Mouse (Mus musculus) cerebellum, postnatal 36 days (tissue): Measurements from ENCODE around the gene Fastkd5.
"Not testable (repeated sequence)": the region's sequence is repeated elsewhere in the genome, so short reads cannot be mapped to it uniquely, and the experiment has no call there.

Experiments
- DNase-seq, 2 experiments: peaks; one replicate each; pipeline ENCODE4 v3.0.0; 2021 to 2022; ENCODE audit warnings: mixed read lengths in 2 of 2

Fastkd5 gene

DNA sequence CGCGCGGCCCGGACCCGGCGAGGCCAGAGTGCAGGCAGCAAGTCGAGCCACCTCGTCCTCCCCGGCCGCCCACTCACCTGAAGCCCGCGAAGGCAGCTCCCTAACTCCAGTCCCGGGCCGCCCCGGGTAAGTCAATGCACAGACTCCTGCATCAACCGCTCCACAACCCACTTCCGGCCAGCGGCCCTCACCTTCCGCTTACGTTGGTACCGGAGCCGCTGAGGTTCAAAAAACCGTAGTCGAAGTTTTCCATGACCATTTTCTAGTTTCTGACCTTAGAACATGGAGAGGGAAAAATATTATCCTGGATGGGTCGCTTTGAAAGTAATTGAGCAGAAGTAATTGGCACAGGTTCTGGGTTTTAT lies at the start of gene Fastkd5, which contains the start of gene Ubox5:
Gene Fastkd5 (minus strand): TSS at position 189 of the 365 bp plus-strand sequence.
Gene Ubox5 (minus strand): TSS at position 200 of the 365 bp plus-strand sequence.
- DNase-seq = peak; percentile 92 to 96

- DNase-seq = no peak
Measured at GRCm38 (mm10) chr2:130679154-130679553, 49.3 kb upstream of the Fastkd5 start.

GRCm38 (mm10) chr2:130677211-130677610 lies 47.4 kb upstream of the Fastkd5 start:
- no peak for DNase-seq

DNA sequence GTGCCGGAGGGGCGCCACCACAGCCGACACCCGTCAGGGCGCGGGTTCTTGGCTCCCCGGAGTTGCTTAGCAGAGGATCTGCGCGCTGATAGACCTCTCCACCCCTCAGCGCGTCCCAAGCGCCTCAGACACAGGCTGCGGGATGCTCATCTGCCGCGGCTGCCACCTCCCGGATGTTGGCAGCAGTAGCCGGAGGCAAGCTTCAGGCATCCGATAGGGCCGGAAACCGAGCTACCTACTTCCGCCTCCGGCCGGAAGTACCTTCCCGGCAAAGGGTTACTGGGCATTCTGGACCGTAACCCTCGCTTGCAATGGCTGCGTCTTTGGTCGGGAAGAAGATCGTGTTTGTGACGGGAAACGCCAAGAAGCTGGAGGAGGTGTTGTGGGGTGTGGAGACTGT lies 37.7 kb upstream of the Fastkd5 start, which contains the start of gene Itpa:
Gene Itpa (plus strand): TSS at position 52 of the 400 bp plus-strand sequence.
- peak; percentile 87 to 89 for DNase-seq

DNA sequence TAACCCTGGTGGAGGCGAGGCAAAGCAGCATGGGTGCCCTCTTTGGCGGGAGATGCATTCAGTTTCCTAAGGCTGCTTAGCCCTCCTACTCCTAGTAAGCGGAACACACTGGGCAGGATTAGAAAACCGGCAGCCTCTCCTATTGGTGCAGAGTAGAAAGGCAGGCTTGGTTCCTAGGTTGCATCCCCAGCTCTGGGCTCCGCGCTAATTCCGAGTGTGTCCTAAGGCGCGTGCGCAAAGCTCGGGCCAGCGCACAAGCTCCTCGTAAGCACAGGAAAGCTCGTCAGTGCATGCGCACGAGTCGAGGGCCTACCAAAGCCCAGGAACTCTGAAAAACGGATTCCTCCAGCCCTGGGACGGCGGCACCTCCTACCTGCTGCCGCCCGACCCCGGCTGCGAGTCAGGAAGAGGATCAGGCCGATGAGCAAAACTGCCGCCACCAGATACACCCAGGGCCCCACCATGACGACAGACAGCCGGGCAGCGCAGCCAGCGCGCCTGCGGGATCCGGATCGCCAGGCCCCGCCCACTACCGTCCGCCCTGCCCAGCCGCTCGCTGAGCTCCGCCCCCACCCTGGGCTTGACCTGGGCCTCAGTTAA lies 34.4 kb upstream of the Fastkd5 start, which contains the start of gene Ddrgk1:
Gene Ddrgk1 (minus strand): TSS at position 558 of the 600 bp plus-strand sequence.
- DNase-seq = peak; percentile 93 to 94

- DNase-seq = no peak
Measured at GRCm38 (mm10) chr2:130663342-130663741, 33.5 kb upstream of the Fastkd5 start.

DNA sequence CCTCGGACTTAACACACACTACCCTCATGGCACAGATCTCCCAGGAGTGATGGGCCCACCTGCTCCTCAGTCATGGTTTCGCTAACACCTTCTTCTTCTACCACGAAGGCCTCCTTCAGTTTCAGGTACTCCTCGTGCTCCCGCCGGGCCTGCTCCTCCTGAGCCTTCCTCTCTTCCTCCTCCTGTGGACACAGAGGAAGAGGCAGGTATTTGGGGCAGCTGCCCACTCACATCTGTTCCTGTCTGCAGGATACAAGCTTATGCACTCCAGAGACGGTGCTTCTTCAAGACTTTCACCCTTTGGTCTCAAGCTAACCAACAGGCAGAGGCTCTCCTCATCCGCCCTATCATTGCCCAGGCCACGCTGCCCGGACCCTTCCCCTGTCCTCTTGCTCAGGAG lies 28.7 kb upstream of the Fastkd5 start:
- DNase-seq = no peak

DNA sequence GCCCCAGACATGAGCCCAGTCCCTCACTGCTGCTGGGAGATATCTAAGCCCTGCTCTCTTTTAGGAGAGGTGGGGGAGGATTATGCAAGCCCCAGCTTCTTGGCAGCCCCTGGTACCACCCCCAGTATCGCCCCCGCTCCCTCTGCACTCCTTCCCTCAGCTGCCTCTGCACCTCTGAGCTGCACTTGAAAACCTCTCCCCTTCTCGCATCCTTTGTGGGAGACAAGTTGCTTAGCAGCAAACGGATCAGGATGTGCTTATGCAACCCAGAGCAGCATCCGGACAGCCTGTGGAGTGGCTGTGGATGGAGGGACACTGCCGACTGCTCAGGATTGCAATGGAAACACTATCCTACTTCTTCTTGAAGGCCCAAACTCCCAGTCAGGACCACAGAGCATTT lies 27.7 kb upstream of the Fastkd5 start:
- no peak for DNase-seq

DNA sequence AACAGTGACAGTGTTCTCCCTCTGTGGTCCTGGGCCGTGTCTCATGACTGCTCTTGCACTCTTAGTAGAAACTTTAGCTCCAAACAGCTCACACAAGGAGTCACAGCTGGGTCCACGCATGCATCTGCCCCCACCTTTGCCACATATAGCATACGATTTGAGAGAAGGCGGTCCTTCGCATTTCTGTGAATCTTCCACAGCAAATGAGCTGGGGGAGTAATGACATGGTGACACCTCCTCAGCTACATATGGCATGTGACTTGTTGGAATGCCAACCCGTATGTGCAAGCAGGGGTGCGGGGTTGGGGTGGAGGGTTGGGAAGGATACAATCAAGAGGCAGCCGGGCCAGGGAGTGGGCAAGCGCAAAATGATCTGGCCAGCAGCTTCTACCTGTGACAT lies 26.7 kb upstream of the Fastkd5 start:
- no peak for DNase-seq

GRCm38 (mm10) chr2:130655660-130656339 lies 26.0 kb upstream of the Fastkd5 start:
- DNase-seq = no peak

DNA sequence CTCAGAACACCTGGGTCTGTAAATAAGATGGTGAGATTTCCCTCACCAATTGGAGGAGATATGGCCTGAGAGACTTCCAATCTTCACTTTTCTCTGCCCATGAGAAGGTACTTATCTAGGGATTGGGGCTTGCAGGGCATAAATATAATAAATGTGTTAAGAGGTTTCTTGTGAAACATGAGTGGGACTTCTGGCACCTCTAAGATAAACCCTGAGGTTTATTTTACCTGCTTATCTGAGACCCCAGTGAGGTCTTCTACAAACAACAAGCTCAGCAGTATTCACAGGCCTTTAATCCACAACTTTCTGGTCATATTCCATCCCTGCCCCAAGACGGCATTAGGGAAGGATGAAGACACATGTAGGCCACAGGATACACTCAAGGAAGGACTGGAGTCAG lies 23.9 kb upstream of the Fastkd5 start:
- no peak for DNase-seq

DNA sequence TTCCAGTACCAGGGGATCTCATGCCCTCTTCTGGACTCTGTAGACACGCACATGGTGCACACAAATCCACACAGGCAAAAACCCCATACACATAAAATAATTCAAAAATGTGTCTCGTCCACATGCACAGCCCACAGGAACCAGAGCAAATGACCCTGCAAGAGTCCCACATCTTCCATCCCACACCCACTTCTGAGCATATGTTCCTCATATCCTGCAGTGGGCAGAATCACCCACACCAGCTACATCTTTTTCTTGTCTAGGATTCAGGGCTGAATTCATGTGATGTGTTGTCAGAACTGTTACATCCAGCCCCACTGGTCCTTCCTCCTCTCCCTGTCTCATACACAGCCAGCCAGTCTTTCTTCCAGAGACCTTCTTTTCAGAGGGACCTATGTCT lies 23.5 kb upstream of the Fastkd5 start:
- no peak for DNase-seq

DNA sequence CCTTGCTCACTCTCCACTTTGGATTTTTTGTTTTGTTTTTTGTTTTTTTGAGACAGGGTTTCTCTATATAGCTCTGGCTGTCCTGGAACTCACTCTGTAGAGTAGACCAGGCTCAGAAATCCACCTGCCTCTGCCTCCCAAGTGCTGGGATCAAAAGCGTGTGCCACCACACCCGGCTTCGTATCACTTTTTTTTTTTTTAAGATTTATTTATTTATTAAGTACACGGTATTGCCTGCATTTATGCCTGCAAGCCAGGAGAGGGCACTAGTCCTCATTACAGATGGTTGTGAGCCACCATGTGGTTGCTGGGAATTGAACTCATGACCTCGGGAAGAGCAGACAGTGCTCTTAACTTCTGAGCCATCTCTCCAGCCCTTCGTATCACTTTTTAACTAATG lies 19.2 kb upstream of the Fastkd5 start:
- not testable (repeated sequence) for DNase-seq

DNA sequence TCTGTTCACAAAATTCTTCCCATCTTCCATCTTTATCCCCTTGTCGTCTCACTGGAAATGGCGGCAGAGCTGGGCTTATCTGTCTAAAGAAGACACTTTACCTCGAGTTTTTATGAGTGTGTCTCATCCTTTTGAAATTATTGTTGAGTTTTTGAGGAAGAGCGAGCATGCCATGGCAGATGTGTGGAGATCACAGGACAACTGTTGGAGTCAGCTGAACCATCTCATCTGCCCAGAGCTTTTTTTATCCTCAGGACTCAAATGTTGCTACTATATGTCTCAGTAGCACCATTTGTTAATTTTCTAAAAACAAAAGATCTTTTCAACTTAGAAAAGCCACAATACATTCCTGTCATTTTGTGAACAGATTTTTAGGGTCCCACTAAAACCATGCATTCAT lies 15.4 kb upstream of the Fastkd5 start:
- DNase-seq = no peak

DNA sequence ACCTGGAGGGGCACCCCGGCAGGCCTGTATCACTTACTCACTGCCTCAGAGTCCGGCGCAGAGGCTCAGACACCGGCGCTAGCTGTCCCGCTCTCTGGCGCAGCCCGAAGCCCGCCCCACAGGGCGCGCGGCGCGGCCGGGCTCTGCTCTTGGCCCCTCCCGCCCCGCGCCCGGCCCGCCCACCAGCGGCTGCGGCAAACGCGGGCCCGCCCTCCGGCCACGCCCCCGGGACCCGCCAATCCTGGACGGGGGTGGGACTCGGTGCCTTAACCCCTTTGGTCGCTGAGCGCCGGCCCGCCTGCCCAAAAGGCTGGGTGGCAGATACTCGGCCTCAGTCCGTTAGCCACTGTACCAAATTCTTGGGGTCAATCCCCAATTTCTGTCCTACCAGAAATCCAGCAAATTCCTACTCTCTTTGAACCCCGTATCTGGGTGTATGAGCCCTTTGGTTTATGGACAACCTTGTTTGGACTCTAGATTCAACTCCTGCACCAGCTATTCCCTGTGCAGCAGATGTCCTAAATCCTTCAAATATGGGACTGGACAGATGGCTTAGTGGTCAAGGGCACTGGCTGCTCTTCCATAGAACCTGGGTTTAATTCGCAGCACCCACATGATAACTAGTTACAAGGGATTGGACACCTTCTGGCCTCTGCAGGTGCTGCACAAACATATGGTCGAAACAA lies 13.0 kb upstream of the Fastkd5 start, which contains the start of gene Lzts3:
Gene Lzts3 (minus strand): TSS at position 120 of the 686 bp plus-strand sequence.
- DNase-seq = peak; percentile 87 to 97

- DNase-seq = no peak
Measured at GRCm38 (mm10) chr2:130642197-130642660, 12.4 kb upstream of the Fastkd5 start.

GRCm38 (mm10) chr2:130641351-130642025 lies 11.7 kb upstream of the Fastkd5 start:
- no peak for DNase-seq

- DNase-seq = no peak
Measured at GRCm38 (mm10) chr2:130639276-130639675, 9.4 kb upstream of the Fastkd5 start.

DNA sequence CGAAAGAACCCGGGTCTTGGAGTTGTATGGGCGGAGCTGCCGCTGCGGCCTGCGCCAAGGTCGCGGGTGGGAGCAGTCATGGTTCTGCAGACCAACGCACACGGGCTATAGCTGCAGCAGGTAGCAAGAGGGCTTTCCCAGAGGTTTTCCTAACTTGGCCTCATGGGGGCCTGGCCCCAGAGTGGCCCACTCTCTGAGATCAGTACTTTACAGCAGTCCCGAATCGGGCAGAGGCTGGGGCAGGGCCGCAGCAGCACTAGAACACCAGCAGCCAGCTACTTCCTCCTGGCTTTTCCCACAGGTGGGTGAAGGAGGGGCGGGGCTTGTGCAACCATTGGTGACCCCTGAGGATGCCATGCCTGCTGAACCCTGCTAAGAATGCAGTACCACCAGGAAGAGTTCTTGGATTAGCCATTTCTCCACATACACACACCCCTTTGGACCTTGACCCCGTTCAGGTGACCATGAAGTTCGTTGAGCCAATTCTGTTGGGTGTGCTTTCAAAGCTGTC lies 8.3 kb upstream of the Fastkd5 start:
- no peak for DNase-seq

GRCm38 (mm10) chr2:130635847-130636246 lies 6.0 kb upstream of the Fastkd5 start:
- peak; percentile 20 to 32 for DNase-seq

- peak; percentile 49 to 51 for DNase-seq
Measured at GRCm38 (mm10) chr2:130634739-130635411, 5.0 kb upstream of the Fastkd5 start.
